Mouse (Mus musculus) heart, embryonic 16.5 days (tissue): ENCODE data around the gene Mapkapk2. TPM values are rescaled to one million over a fixed set of nuclear protein-coding genes. Genes with fewer than 3 reads are reported as not detected.

Experiments used
- ATAC-seq: fragments of 200-750 bp; cut with Nextera tagmentation; replicated peaks from 2 replicates; pipeline ENCODE4 v1.8.0; 2017; ENCODE audit warnings: moderate number of reproducible peaks; ENCODE audit not compliant: insufficient read depth, low FRiP score; ENCODE audit errors: extremely low read depth
- H3K27ac ChIP-seq: fragments of 300-500 bp; sonication (generic); 2 replicates; pipeline ENCODE4 v1.5.1; 2014; ENCODE audit warnings: mild to moderate bottlenecking, low read length, control low read depth, moderate library complexity
- H3K27me3 ChIP-seq: fragments of 300-500 bp; sonication (generic); 2 replicates; pipeline ENCODE4 v1.6.1; 2014; ENCODE audit warnings: low read length, mixed read lengths; ENCODE audit not compliant: control insufficient read depth, insufficient read depth
- H3K36me3 ChIP-seq: fragments of 300-500 bp; sonication (generic); 2 replicates; pipeline ENCODE4 v1.6.1; 2014; ENCODE audit not compliant: control insufficient read depth, insufficient read depth
- H3K4me1 ChIP-seq: fragments of 300-500 bp; sonication (generic); 2 replicates; pipeline ENCODE4 v1.6.1; 2014; ENCODE audit warnings: low read length, mixed read lengths; ENCODE audit not compliant: control insufficient read depth, insufficient read depth
- H3K4me2 ChIP-seq: fragments of 300-500 bp; sonication (generic); 2 replicates; pipeline ENCODE4 v1.6.1; 2014; ENCODE audit warnings: low read depth, mild to moderate bottlenecking, control low read depth, low read length
- H3K4me3 ChIP-seq: fragments of 300-500 bp; sonication (generic); 2 replicates; pipeline ENCODE4 v1.5.1; 2014; ENCODE audit warnings: mild to moderate bottlenecking, control low read depth, low read length
- H3K9ac ChIP-seq: fragments of 300-500 bp; sonication (generic); 2 replicates; pipeline ENCODE4 v1.6.1; 2014; ENCODE audit warnings: low read length, control low read depth
- H3K9me3 ChIP-seq: fragments of 300-500 bp; sonication (generic); replicated peaks from 2 replicates; pipeline ENCODE4 v1.6.1; 2016; ENCODE audit warnings: low read length; ENCODE audit not compliant: control insufficient read depth
- WGBS: fragments of 180-500 bp; shearing (Covaris S2); extraction: QIAGEN DNeasy Blood & Tissue Kit; methylation state at CpG from one replicate; pipeline ENCODE4 v1.1.7; 2014; 5-methylcytosine and 5-hydroxymethylcytosine counted together
- polyA plus RNA-seq: library from polyadenylated mRNA; unstranded; fragments of >200 nt; fragmentation: Nextera tagmentation; extraction: Ambion mirVana; gene quantifications from 2 replicates; pipeline ENCODE4 v1.2.1, GENCODE M21; 2015

Mapkapk2 gene
- polyA plus RNA-seq, 1 experiment from 2014 or later = 61.4 TPM

DNA sequence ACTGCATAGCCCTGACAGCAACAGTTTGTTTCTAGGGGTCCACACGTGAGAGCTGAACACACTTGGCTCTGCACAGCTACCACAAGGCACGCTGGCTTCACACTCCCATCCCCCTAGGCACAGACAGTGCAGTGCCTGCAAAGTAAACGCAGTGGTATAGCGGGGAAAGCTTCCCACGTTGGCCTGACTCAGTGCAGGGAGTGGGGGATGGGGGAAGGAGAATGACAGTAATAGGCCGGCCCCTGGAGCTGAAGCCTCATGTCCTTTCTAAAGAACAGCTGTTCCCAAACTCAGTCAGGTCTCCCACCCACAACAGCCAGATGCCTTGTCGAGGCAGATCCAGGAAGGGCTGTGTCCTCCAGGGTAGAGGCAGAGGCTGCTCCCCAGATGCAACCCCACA, 46.6 kb downstream of the Mapkapk2 start:
- H3K4me2 ChIP-seq = no peak overlapping the region
- H3K9me3 ChIP-seq = no peaks in the 10 kb centered on the region
- H3K27ac ChIP-seq = no peak overlapping the region
- 46% methylated on average over 7 of the region's 7 CpGs for WGBS
- no peaks in the 10 kb centered on the region for H3K27me3 ChIP-seq
- peaks cover 14% of the 10 kb centered on the region for H3K4me1 ChIP-seq
- no peak overlapping the region for H3K9ac ChIP-seq
- ATAC-seq = no peak
- H3K4me3 ChIP-seq = no peak overlapping the region
- H3K36me3 ChIP-seq = peaks cover 32% of the 10 kb centered on the region

DNA sequence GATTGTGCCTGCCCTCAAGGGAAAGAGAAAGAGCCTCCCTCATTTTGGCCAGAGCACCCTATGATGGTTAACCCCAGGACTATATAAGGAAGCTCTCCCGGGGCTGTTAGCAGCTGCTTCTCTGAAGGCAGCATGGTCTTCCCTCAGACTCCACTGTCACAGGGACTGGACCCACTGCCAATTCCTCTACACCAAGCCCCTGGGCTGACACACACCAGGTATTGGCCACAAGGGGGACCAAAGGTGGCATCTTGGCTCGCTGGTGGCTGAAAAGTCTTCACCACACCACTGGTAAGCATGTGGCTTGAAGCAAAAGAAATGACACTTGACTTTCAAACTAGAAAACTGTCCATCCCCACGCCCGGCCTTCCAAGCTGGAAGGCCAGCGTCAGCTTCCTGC, 47.0 kb downstream of the Mapkapk2 start:
- Histone ChIP-seq H3K4me3 (no peak overlapping the region), H3K36me3 (peaks cover 28% of the 10 kb centered on the region), H3K9ac (no peak overlapping the region), H3K4me1 (peaks cover 17% of the 10 kb centered on the region), H3K9me3 (no peaks in the 10 kb centered on the region), H3K4me2 (no peak overlapping the region), H3K27ac (no peak overlapping the region), H3K27me3 (no peaks in the 10 kb centered on the region)
- 78% methylated on average over 5 of the region's 5 CpGs for WGBS
- no peak for ATAC-seq

DNA sequence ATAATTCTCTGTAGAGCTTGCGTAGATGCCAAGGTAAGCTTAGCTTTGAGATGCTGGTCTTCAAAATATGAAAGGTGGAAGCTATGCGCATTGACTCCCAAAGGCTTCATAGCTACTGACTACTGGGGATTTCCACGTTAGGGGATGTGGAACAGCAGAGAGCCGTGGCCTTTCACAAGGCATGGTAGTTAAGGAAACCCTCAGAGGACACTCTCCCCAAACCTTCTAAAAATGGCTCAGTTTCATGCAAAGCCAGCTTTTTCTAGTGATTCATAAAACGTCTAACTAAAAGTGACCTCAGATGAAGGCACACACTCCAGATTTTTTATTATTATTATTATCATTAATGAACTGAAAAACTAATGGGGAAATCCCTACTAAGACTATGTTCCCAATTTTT, 47.6 kb downstream of the Mapkapk2 start:
- H3K27ac ChIP-seq = no peak overlapping the region
- H3K4me2 ChIP-seq = no peak overlapping the region
- H3K4me3 ChIP-seq = no peak overlapping the region
- H3K27me3 ChIP-seq = no peaks in the 10 kb centered on the region
- H3K9me3 ChIP-seq = no peaks in the 10 kb centered on the region
- 89% methylated on average over 5 of the region's 5 CpGs for WGBS
- H3K9ac ChIP-seq = no peak overlapping the region
- H3K4me1 ChIP-seq = peaks cover 17% of the 10 kb centered on the region
- peaks cover 22% of the 10 kb centered on the region for H3K36me3 ChIP-seq
- no peak for ATAC-seq

GRCm38 (mm10) chr1:131049361-131049806, 48.2 kb downstream of the Mapkapk2 start:
- H3K4me3 ChIP-seq = no peak overlapping the region
- no peak for ATAC-seq

GRCm38 (mm10) chr1:131048946-131049345, 48.7 kb downstream of the Mapkapk2 start:
- Histone ChIP-seq H3K9me3 (no peaks in the 10 kb centered on the region), H3K4me1 (peaks cover 17% of the 10 kb centered on the region), H3K9ac (no peak overlapping the region), H3K4me3 (no peak overlapping the region), H3K4me2 (no peak overlapping the region), H3K36me3 (peaks cover 12% of the 10 kb centered on the region; the same call in 1 of the 2 replicates), H3K27ac (no peak overlapping the region), H3K27me3 (no peaks in the 10 kb centered on the region)
- ATAC-seq = no peak
- 86% methylated on average over 8 of the region's 8 CpGs for WGBS

More at GRCm38 (mm10) chr1:131049361-131049806, 48.2 kb downstream of the Mapkapk2 start:
- H3K27me3 ChIP-seq = no peaks in the 10 kb centered on the region
- no peak overlapping the region for H3K27ac ChIP-seq
- H3K4me1 ChIP-seq = peaks cover 17% of the 10 kb centered on the region
- H3K9me3 ChIP-seq = no peaks in the 10 kb centered on the region
- no peak overlapping the region for H3K4me2 ChIP-seq
- H3K9ac ChIP-seq = no peak overlapping the region
- H3K36me3 ChIP-seq = peaks cover 15% of the 10 kb centered on the region
- 82% methylated on average over 5 of the region's 5 CpGs for WGBS

DNA sequence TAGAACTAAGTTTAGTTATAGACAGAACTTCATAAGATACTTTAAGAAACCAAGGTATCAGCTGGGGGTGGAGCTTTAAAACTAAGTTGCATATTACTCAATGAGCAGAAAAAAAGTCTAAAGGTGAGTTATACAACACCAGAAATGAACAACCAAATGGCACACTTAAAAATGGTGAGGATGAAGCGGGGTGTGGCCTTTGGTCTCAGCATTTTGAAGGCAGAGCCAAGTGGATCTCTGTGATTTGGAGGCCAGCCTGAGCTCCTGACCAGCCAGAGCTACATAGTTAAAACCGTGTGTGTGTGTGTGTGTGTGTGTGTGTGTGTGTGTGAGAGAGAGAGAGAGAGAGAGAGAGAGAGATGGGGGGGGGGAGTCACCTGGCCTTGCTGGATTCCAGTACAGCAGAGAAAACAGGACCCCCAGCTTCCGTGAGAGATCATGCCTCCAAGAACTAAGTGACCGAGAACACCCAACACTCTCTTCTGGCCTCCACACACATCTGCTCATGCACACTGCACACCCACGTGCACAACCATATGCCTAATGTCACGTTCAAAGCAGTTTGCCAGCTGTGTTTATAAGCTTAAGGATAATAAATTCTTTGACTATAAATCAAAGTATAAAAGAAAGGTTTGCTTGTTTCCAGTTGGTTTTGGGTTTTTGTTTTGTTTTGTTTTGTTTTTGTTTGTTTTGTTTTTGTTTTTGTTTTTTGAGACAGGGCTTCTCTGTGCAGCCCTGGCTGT, 49.3 kb downstream of the Mapkapk2 start:
- Histone ChIP-seq H3K9ac (no peak overlapping the region), H3K36me3 (peaks cover 8% of the 10 kb centered on the region; the same call in 1 of the 2 replicates), H3K27ac (no peak overlapping the region), H3K9me3 (no peaks in the 10 kb centered on the region), H3K4me2 (no peak overlapping the region), H3K4me1 (peaks cover 15% of the 10 kb centered on the region), H3K27me3 (no peaks in the 10 kb centered on the region), H3K4me3 (no peak overlapping the region)
- 75% methylated on average over 6 of the region's 6 CpGs for WGBS
- ATAC-seq = no peak

- 81% methylated on average over 10 of the region's 10 CpGs for WGBS
- no peak for ATAC-seq
- no peak overlapping the region for H3K4me2 ChIP-seq
- no peak overlapping the region for H3K4me3 ChIP-seq
- no peaks in the 10 kb centered on the region; the same call in 1 of the 2 replicates for H3K36me3 ChIP-seq
- no peak overlapping the region for H3K9ac ChIP-seq
- peaks cover 15% of the 10 kb centered on the region for H3K4me1 ChIP-seq
- no peak overlapping the region for H3K27ac ChIP-seq
- H3K9me3 ChIP-seq = peaks cover 3% of the 10 kb centered on the region; the same call in 1 of the 2 replicates
- no peaks in the 10 kb centered on the region for H3K27me3 ChIP-seq
Observed at GRCm38 (mm10) chr1:131046607-131047006, 51.0 kb downstream of the Mapkapk2 start.

DNA sequence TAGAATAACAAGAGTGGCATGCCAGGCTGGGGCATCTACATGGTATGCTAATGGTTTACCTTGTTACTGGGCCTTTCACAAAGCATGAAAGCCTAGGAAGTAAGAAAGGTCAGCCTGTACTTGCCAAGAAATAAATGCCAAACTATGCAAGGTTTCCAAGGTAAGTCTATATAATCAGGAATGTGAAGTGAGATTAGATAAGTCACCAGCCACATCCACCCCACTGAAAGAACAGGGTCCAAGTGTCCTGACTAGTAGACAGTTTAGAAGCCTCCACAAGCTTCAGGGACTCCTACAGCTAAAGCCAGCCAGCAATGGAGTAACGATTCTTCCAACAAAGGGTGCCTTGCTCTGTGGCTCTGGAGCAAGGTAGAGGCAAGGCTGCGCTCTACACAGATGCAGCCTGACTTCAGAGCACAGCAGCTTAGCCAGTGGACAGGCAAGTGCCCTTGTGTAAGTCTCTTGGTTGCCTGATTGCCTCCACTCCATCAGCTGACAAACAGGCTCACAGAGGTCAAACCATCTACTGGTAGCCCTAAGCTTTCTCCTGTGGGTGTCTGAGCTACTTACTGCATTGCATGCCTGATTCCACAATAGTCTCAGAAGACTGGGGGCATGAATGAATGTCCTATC, 51.8 kb downstream of the Mapkapk2 start:
- 69% methylated on average over 2 of the region's 2 CpGs for WGBS
- Histone ChIP-seq H3K36me3 (no peaks in the 10 kb centered on the region; the same call in 1 of the 2 replicates), H3K4me1 (peaks cover 15% of the 10 kb centered on the region), H3K9me3 (peaks cover 3% of the 10 kb centered on the region; the same call in 1 of the 2 replicates), H3K27me3 (no peaks in the 10 kb centered on the region), H3K27ac (no peak overlapping the region), H3K4me2 (no peak overlapping the region), H3K9ac (no peak overlapping the region), H3K4me3 (no peak overlapping the region)
- ATAC-seq = no peak

GRCm38 (mm10) chr1:131043636-131044035, 54.0 kb downstream of the Mapkapk2 start:
- no peak for ATAC-seq
- WGBS = 95% methylated on average over 4 of the region's 4 CpGs
- no peaks in the 10 kb centered on the region for H3K27me3 ChIP-seq

More at GRCm38 (mm10) chr1:131043636-131044035, 54.0 kb downstream of the Mapkapk2 start:
- Histone ChIP-seq H3K36me3 (no peaks in the 10 kb centered on the region; the same call in 1 of the 2 replicates), H3K27ac (no peak overlapping the region), H3K4me1 (peaks cover 15% of the 10 kb centered on the region), H3K9ac (no peak overlapping the region), H3K4me3 (no peak overlapping the region), H3K4me2 (no peak overlapping the region), H3K9me3 (peaks cover 3% of the 10 kb centered on the region; the same call in 1 of the 2 replicates)
